Mouse (Mus musculus): ENCODE data around the gene Ago4.

Ago4 gene

DNA sequence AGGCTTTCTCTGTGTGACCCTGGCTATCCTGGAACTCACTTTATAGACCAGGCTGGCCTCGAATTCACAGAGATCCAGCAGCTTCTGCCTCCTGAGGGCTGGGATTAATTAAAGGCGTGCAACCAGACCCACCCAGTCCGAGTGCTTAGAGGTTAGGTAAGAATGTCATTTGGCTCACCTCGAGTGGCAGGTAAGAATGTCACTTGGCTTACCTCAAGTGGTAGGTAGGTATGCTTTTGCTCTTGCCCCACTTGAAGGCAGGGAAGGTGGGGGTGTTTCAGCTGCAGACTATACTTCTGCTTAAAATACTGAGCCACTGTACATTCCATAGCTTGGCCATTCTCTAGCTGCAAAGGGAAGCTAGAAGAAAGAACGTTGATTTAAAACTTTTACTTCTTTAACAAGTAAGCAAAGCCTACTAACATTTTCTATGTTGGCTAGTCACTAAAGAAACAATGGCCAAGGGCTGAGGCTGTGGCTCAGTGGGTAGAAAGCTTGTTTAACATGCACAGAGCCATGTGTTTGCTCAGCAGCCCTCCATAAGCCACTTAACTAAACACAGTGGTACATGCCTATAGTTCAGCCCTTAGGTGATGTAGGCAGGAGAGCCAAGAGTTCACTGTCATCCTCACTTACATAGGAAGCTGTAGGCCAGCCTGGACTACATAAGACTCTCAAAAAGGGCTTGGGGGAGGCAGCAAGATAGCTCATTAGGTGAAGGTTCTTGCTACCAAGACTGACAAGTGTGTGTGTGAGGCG, 20.8 kb downstream of the Ago4 start:
- DNase-seq = no peak

- no peak for DNase-seq
Observed at GRCm38 (mm10) chr4:126511013-126511412, 22.3 kb downstream of the Ago4 start.

DNA sequence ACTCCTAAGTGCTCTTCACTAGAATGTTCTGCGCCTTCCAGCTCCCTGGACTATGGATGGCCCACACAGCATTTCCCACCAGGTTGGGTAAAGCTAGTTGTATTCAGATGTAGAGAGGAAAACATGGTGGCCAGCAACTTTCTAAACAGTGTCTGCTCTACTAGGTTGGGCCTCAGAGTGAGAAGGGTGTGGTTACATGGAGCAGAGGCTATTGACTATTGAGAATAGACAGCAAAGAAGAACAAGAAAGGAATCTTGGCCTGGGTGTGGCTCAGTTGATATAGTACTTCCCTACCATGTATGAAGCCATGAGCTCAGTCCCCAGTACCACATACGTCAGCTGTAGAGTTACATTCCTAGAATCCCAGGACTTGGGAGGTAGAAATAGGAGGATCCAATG, 24.2 kb downstream of the Ago4 start:
- no peak for DNase-seq

DNA sequence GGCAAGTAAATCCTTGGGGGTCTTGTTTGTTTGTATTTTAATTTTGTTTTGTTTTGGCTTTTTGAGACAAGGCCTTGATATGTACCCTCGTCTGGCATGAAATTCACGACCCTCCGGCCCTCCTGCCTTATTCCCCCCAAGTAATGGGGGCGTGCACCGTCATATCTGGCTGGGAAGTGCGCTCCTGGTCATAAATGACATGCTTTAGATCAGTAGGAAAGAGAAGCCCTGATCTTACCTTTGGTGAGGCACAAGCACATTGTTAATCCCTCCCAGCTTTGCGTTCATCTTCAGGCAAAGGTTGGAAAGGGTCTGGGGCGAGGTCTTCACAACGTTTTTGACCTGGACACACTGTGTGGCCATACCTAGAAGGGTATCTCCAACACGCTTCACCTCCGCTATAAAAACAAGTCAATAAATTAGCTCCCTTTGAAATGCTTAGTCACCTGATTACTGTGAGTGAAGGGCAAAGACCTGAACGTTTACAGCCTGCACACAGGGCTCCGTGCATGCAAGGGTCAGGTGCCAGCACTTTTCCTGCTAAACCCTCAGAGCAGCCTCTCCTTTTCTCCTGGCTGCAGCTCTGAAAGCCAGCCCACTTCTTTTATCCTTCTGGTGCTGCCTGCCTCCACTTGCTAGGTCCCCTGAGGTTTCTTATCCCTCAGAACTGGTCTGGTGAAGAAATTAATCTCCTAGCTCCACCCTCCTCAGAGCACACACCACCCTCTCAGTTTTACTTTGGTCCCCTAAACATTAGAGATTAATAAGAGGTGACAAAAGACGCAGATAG, 25.0 kb downstream of the Ago4 start:
- no peak for DNase-seq

- DNase-seq = no peak
Observed at GRCm38 (mm10) chr4:126502977-126503309, 30.3 kb downstream of the Ago4 start.

DNA sequence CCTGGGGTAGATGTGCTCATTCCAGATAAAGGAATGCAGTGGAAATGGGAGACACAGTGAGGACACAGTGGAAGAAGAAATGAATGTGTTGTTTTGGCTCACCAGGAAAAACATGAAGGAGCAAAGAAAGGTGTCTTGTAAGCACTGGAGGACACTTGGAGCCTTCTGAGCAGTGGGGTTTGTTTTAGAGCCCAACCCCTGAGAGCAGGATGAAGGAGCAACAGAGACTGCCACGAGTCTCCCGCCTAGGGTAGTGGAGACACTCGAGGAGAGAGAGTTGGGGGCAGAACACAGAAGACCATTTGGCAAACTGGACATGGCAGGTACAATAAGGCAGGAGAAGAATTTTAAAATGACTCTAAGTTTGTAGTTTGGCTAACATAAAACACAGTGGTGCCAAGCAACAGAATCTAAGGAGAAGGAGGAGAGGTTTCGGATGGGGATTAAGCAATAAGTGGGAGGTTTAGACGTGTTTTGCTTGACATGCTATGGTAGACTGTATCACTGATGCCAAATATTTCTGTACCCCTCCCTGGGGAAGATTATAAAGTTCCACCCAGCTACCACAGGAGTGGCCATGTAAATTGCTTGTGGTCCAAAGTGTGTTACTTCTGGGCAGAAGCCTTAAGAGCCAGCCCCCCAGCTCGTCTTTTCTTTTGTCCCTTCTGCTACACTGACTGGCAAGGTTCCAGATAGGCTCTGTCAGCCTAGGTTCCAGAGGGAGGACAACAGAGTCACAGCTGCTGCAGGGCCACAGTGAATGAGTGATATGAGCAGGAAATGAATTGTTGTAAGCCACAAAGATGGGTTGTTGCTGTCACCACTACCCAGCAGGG, 30.9 kb downstream of the Ago4 start:
- no peak for DNase-seq

GRCm38 (mm10) chr4:126498601-126499000, 34.7 kb downstream of the Ago4 start:
- DNase-seq = no peak

DNA sequence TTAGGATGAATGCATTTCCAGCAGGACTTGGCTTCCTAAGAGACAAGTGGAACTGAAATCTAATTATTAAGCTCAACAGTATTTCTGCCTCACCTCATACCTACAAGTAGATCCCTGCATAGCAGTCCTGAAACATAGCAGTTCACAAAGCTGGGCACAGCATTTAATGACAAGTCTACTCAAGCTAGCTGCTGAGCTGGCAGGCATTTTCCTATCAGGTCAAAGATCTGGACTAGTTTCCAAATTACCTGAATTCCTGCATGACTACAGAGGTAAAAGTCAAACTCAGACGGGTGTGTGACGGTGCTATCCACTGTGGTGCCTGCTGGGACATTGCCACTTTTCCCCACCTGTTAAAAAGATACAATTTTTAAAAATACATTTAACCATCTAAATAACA, 36.3 kb downstream of the Ago4 start:
- no peak for DNase-seq

- DNase-seq = no peak
Observed at GRCm38 (mm10) chr4:126495942-126496790, 37.1 kb downstream of the Ago4 start.

GRCm38 (mm10) chr4:126495453-126495852, 37.8 kb downstream of the Ago4 start:
- DNase-seq = no peak

DNA sequence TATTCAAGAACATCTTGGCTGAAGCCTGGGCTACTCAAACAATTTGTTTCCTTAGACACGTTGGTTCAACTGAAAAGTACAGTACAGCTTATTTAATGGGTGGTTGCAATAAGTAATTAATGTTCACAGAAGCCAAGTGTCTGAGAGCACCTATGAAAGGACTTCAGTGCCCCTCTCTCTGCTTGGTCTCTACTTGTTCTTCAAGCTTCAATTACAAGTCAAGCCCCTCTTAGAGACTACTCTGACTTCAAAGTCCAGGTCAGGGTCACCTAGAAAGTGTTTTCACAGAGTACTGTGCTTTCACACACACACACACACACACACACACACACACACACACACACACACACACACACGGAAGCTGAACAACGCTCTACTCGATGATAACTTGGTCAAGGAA, 39.9 kb downstream of the Ago4 start:
- DNase-seq = no peak

GRCm38 (mm10) chr4:126491977-126492376, 41.3 kb downstream of the Ago4 start:
- no peak for DNase-seq

- DNase-seq = no peak
Observed at GRCm38 (mm10) chr4:126490726-126491125, 42.5 kb downstream of the Ago4 start.

DNA sequence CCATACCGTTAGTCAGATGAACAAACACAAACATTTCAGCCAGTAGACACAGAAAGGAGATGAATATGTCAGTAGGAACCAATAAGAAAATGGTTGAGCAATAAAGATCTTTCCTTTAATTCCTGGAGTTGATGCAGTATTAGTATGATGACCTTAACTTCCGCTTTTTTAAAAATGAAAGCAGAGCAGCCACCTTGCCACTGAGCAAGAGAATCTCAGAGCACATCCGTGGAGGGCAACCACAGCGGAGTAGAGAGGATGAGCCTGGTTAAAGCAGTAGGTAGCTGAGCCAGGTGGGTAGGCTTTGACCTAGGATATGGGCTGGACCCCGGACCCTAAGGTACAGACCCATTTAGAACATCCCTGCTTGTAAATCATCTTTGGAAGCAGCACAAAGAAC, 43.5 kb downstream of the Ago4 start:
- no peak for DNase-seq

- DNase-seq = no peak
Observed at GRCm38 (mm10) chr4:126486217-126486616, 47.1 kb downstream of the Ago4 start.

- DNase-seq = no peak
Observed at GRCm38 (mm10) chr4:126485065-126485464, 48.2 kb downstream of the Ago4 start.

GRCm38 (mm10) chr4:126483874-126484273, 49.4 kb downstream of the Ago4 start:
- DNase-seq = no peak

GRCm38 (mm10) chr4:126482951-126483350, 50.3 kb downstream of the Ago4 start:
- DNase-seq = no peak

DNA sequence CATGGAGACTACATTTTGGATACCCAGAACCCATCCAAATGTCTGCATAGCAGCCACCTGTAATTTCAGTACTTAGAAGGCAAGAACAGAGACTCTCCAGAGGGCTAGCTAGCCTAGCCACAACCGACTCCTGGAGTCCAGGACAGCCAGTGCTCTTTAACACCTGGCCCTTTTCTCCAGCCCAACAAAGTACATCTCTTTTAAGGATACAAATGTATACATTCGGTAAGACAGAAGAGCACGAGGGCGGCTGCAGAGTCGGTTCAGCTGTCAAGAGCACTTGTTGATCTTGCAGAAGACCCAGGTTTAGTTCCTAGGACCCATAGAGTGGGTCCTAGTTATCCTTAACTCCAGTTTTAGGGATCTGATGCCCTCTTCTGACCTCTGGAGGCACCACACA, 51.8 kb downstream of the Ago4 start:
- DNase-seq = no peak

GRCm38 (mm10) chr4:126480288-126480687, 53.0 kb downstream of the Ago4 start:
- DNase-seq = no peak

DNA sequence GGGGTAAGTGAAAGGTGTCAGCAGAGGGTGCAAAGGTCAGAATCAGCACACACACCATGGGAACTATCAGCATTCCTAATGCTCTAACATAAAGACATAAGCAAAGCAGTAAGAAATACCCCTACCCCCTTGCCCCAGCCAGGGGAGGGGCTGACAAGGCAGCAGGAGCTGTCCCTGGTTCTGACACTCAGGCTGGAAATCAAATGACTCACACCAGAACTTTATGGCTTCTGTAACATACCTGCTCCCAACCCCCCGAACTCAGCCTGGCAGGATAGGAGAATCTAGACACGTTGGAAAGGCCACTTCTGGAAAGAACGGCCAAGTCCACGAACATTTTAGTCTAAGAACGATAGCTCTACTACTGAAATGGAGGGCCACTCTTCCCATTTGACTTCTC, 60.2 kb downstream of the Ago4 start:
- DNase-seq = no peak

DNA sequence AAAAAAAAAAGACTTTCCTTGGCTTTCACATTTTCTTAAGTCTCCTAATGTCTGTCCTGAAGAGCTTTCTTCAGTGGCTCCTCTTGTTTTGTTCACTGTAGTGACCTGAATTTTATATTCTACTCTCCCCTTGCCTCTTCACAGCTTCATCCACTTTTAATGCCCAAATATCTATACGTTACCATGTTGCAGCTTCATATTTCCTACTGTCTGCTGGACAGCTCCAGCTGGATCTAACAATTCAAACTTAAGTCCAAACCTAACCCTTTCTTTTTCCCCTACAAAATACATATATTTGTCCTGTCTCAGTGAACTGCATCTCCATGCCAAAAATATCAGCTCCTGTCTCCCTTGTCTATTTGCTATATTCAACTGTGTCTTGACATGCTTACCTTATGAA, 63.9 kb downstream of the Ago4 start:
- no peak for DNase-seq

- DNase-seq = no peak
Observed at GRCm38 (mm10) chr4:126468925-126469324, 64.3 kb downstream of the Ago4 start.
